Mouse (Mus musculus): ENCODE measurements at regions not wholly inside any gene's neighbourhood (a gene's known extent, or its start where the extent isn't known, plus 50 kb on each side); places are given as distances from the start of the nearest gene placed in this dataset.

DNA sequence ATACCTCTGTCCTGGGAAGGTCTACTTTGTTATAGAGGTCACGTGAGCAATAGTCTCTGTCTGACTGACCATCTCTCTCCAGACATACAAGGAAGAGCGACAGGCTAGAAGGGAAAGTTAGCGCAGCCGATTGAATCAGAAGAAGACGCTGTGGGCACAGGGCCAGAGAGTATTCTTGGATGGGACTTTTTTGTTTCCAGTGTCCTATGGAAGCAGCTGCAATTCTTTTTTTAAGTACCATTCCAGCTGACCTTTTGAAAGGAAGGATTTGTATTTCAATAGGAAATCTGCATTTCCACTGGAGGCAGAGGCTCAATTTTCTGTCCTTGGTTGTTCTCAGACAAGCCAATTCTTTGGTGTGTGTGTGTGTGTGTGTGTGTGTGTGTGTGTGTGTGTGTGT, 52.3 kb upstream of the Zfp536 start:
- no peak overlapping the region for H3K27ac ChIP-seq
- H3K27me3 ChIP-seq (replicated peaks) = no peaks in the 10 kb centered on the region
- no peak overlapping the region for H3K9ac ChIP-seq
- H3K36me3 ChIP-seq (replicated peaks) = no peaks in the 10 kb centered on the region
- no peak overlapping the region for H3K4me2 ChIP-seq
- no peaks in the 10 kb centered on the region for H3K4me1 ChIP-seq
- 67% methylated on average over 5 of the region's 5 CpGs for WGBS
- no peak for ATAC-seq (replicated peaks)
- H3K9me3 ChIP-seq = no peaks in the 10 kb centered on the region
- no peak overlapping the region for H3K4me3 ChIP-seq

Measured in midbrain, embryonic 15.5 days (tissue).